Mouse (Mus musculus) hindbrain, embryonic 16.5 days (tissue): ENCODE data around the gene Myl9. TPM values are rescaled to one million over a fixed set of nuclear protein-coding genes. Genes with fewer than 3 reads are reported as not detected.
A peak's percentile ranks its signal among the peaks of the same experiment; 100 is the strongest.

ENCODE experiments used
- ATAC-seq: fragments of 200-750 bp; cut with Nextera tagmentation; 2 replicates; pipeline ENCODE4 v1.8.0; 2017; ENCODE audit warnings: moderate TSS enrichment, moderate library complexity
- H3K27ac ChIP-seq: fragments of 300-500 bp; sonication (generic); 2 replicates; pipeline ENCODE4 v1.5.1; 2014; ENCODE audit warnings: low read depth, mild to moderate bottlenecking, control low read depth, low read length, moderate library complexity
- H3K27me3 ChIP-seq: fragments of 300-500 bp; sonication (generic); replicated peaks from 2 replicates; pipeline ENCODE4 v1.6.1; 2014; ENCODE audit warnings: low read length; ENCODE audit not compliant: control insufficient read depth, insufficient read depth
- H3K36me3 ChIP-seq: fragments of 300-500 bp; sonication (generic); 2 replicates; pipeline ENCODE4 v1.6.1; 2014; ENCODE audit warnings: mild to moderate bottlenecking, low read length, moderate library complexity, mixed read lengths; ENCODE audit not compliant: control insufficient read depth, insufficient read depth
- H3K4me1 ChIP-seq: fragments of 300-500 bp; sonication (generic); 2 replicates; pipeline ENCODE4 v1.6.1; 2014; ENCODE audit warnings: low read depth, low read length; ENCODE audit not compliant: control insufficient read depth, insufficient read depth
- H3K4me2 ChIP-seq: fragments of 300-500 bp; sonication (generic); 2 replicates; pipeline ENCODE4 v1.6.1; 2014; ENCODE audit warnings: mild to moderate bottlenecking, low read length, control low read depth, moderate library complexity
- H3K4me3 ChIP-seq: fragments of 300-500 bp; sonication (generic); 2 replicates; pipeline ENCODE4 v1.5.1; 2014; ENCODE audit warnings: mild to moderate bottlenecking, low read length, control low read depth, moderate library complexity
- H3K9ac ChIP-seq: fragments of 300-500 bp; sonication (generic); 2 replicates; pipeline ENCODE4 v1.6.1; 2014; ENCODE audit warnings: low read depth, mild to moderate bottlenecking, control low read depth, low read length, moderate library complexity
- H3K9me3 ChIP-seq: fragments of 300-500 bp; sonication (generic); 2 replicates; pipeline ENCODE4 v1.6.1; 2014; ENCODE audit warnings: mild to moderate bottlenecking, low read length, moderate library complexity; ENCODE audit not compliant: control insufficient read depth
- WGBS: fragments of 180-500 bp; shearing (Covaris S2); extraction: QIAGEN DNeasy Blood & Tissue Kit; methylation state at CpG from one replicate; pipeline ENCODE4 v1.1.7; 2014; 5-methylcytosine and 5-hydroxymethylcytosine counted together
- polyA plus RNA-seq: library from polyadenylated mRNA; unstranded; fragments of >200 nt; fragmentation: Nextera tagmentation; extraction: Ambion mirVana; gene quantifications from 2 replicates; pipeline ENCODE4 v1.2.1, GENCODE M21; 2015

Gene Myl9
- polyA plus RNA-seq = 46.9 and 52.0 TPM in 2 replicates

DNA sequence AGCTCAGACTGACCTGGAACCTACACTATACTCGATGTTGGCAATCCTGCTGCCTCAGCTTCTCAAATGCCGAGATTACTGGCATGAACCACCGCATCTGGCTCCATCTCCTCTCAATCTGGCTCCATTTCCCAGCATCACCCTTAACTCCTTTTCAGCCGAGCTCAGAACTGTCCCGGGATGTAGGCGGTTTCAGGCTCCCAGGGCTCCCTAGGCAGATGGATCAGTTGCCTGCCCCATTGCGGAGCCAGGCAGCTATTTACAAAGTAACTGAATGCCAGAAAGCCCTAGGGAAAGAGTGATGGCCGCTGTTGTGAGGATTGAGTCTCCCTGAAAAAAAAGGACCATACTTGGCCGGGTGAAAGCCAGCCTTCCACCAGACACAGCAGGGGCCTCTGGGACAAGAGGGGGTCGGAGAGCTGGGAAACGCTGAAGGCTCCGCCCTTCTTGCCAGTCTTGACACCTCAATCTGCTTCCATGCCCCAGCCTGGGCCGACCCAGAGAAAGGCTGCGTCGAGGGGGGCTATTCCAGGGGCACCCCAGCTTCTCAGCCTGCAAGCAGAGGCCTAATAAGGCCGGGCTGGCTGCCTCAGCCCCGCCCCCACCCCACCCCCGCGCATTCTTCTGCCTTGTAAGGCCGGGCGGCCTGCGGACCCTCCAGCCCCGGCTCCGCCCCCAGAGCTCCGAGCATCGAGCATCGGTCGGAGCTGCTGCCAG lies at the start of gene Myl9:
TSS of gene Myl9 (plus strand) at position 683 of the 717 bp plus-strand sequence.
- peak; percentile 88 for ATAC-seq
- peak within 1 kb of the TSS; percentile 56 for H3K27ac ChIP-seq
- H3K4me1 ChIP-seq = peaks cover 15% of the 10 kb centered on the region
- no peaks in the 10 kb centered on the region for H3K9me3 ChIP-seq
- peak within 1 kb of the TSS; percentile 33 for H3K4me3 ChIP-seq
- under 1% methylated on average over 28 of the region's 28 CpGs for WGBS
- no peaks in the 10 kb centered on the region for H3K36me3 ChIP-seq
- peak within 1 kb of the TSS; percentile 69 for H3K4me2 ChIP-seq
- H3K27me3 ChIP-seq = 0 out of 2 replicates have a peak, but pooled peaks cover 3% of the 10 kb centered on the region
- peak within 1 kb of the TSS; percentile 53 for H3K9ac ChIP-seq

DNA sequence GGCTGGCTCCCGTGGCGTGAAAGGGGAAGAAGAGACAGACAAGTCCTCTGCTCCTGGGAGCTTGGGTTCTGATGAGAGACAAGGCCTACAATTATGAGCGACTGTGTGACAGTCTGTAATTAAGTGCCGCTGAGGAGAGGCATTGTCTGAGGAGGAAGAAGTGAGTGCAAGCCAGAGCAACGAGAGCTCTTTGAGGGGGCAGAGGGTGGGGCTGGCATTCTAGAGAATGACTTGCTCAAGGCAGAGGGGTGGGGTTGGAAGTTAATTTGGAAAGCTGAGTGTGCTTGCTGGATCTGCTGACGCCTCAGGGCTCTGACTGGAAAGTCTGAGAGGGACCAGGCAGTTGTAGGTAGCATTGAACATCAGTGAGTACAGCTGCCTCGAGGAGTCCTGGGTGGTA lies 48.9 kb upstream of the Myl9 start:
- Histone ChIP-seq H3K4me3 (no peak overlapping the region), H3K27me3 (no peaks in the 10 kb centered on the region), H3K4me2 (peak overlapping the region; percentile 27), H3K9me3 (no peaks in the 10 kb centered on the region), H3K9ac (peak overlapping the region; percentile 11; the same call in 1 of the 2 replicates), H3K27ac (peak overlapping the region; percentile 48; the same call in 1 of the 2 replicates), H3K4me1 (peaks cover 47% of the 10 kb centered on the region), H3K36me3 (no peaks in the 10 kb centered on the region)
- WGBS = 16% methylated on average over 7 of the region's 7 CpGs
- ATAC-seq = no peak

DNA sequence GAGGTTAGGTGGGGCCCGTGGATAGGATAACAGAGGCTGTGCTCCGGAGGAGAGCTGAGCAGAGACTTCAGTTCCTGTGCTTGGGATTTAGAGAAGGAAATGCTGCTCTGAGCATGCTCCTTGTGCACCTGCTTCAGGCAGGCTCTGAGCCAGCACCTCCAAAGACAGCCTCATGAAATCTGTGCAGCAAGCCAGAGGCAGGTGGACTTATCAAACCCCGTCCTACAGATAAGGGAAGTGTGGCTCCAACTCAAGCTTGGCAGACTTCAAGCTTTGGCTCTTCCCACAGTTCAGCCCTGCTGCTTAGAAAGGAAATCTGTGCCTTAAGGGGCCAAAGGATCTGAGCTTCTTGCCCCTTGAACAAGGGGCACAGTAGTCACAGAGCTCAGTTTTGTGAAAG lies 48.3 kb upstream of the Myl9 start:
- H3K4me1 ChIP-seq = peaks cover 47% of the 10 kb centered on the region
- no peaks in the 10 kb centered on the region for H3K27me3 ChIP-seq
- H3K9ac ChIP-seq = no peak overlapping the region
- H3K4me2 ChIP-seq = peak overlapping the region; percentile 27; the same call in 1 of the 2 replicates
- H3K4me3 ChIP-seq = no peak overlapping the region
- peak overlapping the region; percentile 48; the same call in 1 of the 2 replicates for H3K27ac ChIP-seq
- WGBS = 53% methylated on average over 3 of the region's 3 CpGs
- no peaks in the 10 kb centered on the region for H3K36me3 ChIP-seq
- no peaks in the 10 kb centered on the region for H3K9me3 ChIP-seq
- ATAC-seq = no peak

DNA sequence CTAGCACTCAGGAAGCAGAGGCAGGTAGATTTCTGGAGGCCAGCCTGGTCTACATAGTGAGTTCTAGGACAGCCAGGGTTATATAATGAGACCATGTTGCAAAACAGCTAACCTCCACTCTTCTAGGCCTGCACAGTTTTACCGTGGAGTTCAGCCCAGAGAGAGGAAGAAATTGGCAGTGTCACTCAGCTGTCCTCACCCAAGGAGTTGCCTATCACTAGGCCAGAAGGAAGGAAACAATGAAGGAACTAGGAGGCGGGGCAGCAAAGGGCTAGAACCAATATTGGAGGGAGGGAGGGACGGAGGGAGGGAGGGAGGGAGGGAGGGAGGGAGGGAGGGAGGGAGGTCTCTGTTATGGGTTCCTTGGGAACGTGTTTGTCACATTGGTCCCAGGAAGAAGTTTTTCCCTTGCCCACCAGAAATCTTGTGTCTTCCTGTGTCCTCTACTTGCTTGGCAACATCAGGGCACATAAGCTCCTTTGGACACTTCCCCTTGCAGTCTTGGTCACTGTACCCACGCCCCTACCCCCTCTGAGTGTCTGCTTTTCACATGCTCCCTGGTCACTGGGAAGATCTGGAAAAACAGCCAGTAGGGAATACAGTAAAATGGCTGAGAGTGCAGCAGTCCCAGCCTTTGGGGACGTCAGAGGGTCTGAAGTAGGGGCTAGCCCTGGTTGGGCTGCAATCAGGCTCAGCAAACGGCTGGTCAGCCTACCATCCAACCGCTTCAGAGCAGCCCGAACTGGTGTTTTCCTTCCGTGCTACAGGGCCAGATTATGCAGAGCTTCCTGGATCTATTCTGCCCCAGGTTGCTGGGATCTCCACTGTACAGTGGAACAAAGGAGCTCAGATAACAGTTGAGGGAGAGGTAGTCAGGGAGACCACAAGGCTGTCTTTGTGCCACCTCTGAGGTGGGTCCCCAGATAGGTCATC lies 45.4 kb upstream of the Myl9 start:
- Histone ChIP-seq H3K9me3 (no peaks in the 10 kb centered on the region), H3K4me3 (no peak overlapping the region), H3K27me3 (no peaks in the 10 kb centered on the region), H3K27ac (no peak overlapping the region), H3K4me1 (peaks cover 33% of the 10 kb centered on the region), H3K4me2 (no peak overlapping the region), H3K36me3 (no peaks in the 10 kb centered on the region), H3K9ac (no peak overlapping the region)
- no peak for ATAC-seq
- 69% methylated on average over 9 of the region's 10 CpGs for WGBS

DNA sequence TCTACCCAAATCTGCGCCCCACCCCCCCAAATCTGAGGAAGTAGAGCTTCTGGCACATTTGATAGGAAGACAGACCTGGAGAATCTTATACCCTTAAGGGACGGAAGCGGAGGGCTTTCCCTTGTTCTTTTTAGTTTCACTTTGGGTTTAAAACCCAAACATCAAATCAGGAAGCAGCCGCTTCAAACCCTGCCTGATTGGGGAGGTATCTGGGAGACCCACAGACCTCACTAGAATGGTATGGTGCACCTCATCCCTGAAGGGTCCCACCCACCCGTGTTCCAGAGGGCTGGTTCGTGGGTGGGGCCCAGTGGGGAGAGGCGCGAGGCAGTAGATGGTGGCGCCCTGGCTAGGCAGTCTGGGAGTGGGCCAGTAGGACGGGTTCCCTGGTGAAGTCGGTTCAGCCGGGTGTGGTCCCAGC lies 44.7 kb upstream of the Myl9 start:
- no peak for ATAC-seq
- Histone ChIP-seq H3K27me3 (no peaks in the 10 kb centered on the region), H3K4me1 (peaks cover 30% of the 10 kb centered on the region), H3K4me3 (no peak overlapping the region), H3K36me3 (no peaks in the 10 kb centered on the region), H3K27ac (no peak overlapping the region; the same call in 1 of the 2 replicates), H3K4me2 (no peak overlapping the region), H3K9me3 (no peaks in the 10 kb centered on the region), H3K9ac (no peak overlapping the region)
- 81% methylated on average over 12 of the region's 12 CpGs for WGBS

DNA sequence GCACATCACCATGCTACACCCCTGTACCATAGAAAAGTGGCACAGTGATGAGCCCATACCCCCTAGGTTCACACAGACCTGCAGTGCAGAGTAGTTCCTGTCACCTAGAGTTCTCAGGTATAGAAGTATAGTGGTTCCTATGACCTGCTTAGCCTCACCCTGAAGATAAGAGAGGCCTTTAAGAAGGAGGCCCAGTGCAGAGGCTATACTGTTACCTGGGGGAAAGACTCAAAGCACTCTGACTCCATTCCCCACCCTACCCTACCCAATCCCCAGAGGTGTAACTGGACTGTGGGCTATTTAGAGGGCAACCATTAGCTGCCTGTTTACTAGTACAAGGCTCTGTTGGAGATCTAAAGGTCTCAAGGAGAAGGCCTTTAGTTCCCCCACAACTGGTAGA lies 43.6 kb upstream of the Myl9 start:
- Histone ChIP-seq H3K4me1 (peaks cover 26% of the 10 kb centered on the region), H3K4me3 (no peak overlapping the region), H3K27me3 (no peaks in the 10 kb centered on the region), H3K9me3 (no peaks in the 10 kb centered on the region), H3K27ac (no peak overlapping the region), H3K36me3 (no peaks in the 10 kb centered on the region), H3K9ac (no peak overlapping the region), H3K4me2 (no peak overlapping the region)
- no peak for ATAC-seq

DNA sequence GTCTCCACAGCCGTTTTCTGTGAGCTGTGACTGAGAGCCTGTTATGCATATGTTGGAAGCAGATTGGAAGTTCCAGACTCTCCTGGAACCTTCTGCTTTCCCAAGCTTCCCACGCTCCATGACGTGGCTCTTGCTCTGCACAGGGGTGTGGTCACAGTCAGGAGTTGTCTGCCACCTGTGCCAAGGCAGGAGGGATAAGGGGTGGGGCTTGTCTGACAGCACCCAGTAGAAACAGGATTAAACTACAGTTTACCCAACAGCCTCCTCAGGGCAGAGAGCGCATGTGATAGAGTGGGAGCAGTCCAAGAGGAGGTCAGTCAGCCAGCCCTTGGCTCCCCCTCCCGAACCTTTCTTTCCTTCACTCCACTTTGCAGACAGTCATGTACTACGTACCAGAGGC lies 43.1 kb upstream of the Myl9 start:
- H3K9ac ChIP-seq = no peak overlapping the region
- 67% methylated on average over 6 of the region's 6 CpGs for whole genome bisulfite sequencing
- no peak overlapping the region for H3K4me3 ChIP-seq
- ATAC-seq = peak; percentile 34; the same call in 1 of the 2 replicates
- peaks cover 25% of the 10 kb centered on the region for H3K4me1 ChIP-seq
- H3K4me2 ChIP-seq = no peak overlapping the region
- no peaks in the 10 kb centered on the region for H3K9me3 ChIP-seq
- H3K27ac ChIP-seq = no peak overlapping the region
- no peaks in the 10 kb centered on the region for H3K27me3 ChIP-seq
- peaks cover 3% of the 10 kb centered on the region; the same call in 1 of the 2 replicates for H3K36me3 ChIP-seq

DNA sequence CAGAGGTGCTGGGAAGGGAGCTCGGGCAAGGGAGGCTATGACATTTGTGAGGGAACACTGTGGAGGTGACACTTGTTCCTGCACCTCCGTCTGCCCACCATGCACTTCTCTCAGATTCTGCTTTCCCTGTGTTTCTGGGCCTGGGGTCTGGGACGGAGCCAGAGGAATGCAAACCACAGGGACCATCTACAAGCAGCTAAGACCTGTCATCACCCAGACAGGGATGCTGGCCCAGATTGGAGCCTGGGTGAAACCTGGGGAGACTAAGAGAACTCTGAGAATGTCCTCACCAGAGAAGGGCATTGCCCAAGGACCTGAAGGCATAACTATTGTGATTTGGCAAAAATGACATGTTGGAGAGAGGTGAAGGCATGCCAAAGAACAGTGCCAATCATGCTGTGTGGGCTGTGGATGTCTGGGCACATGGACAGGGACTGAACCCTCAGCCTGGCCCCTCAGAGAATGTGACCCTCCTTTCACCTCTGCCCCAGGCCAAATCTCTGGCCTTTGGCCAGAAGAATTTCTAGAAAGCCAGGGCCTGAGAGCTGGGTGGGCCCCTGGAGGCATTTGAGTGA lies 39.4 kb upstream of the Myl9 start:
- ATAC-seq = no peak
- WGBS = 61% methylated on average over 3 of the region's 3 CpGs
- Histone ChIP-seq H3K27me3 (no peaks in the 10 kb centered on the region), H3K4me3 (no peak overlapping the region), H3K4me1 (peaks cover 23% of the 10 kb centered on the region), H3K4me2 (no peak overlapping the region), H3K36me3 (peaks cover 3% of the 10 kb centered on the region; the same call in 1 of the 2 replicates), H3K27ac (no peak overlapping the region), H3K9ac (no peak overlapping the region), H3K9me3 (no peaks in the 10 kb centered on the region)
